Mouse (Mus musculus): ENCODE measurements around the gene Trim8. TPM values are rescaled to one million over a fixed set of nuclear protein-coding genes. Genes with fewer than 3 reads are reported as not detected.

The Trim8 gene
- polyA plus RNA-seq, 1 experiment: 4.2 TPM

DNA sequence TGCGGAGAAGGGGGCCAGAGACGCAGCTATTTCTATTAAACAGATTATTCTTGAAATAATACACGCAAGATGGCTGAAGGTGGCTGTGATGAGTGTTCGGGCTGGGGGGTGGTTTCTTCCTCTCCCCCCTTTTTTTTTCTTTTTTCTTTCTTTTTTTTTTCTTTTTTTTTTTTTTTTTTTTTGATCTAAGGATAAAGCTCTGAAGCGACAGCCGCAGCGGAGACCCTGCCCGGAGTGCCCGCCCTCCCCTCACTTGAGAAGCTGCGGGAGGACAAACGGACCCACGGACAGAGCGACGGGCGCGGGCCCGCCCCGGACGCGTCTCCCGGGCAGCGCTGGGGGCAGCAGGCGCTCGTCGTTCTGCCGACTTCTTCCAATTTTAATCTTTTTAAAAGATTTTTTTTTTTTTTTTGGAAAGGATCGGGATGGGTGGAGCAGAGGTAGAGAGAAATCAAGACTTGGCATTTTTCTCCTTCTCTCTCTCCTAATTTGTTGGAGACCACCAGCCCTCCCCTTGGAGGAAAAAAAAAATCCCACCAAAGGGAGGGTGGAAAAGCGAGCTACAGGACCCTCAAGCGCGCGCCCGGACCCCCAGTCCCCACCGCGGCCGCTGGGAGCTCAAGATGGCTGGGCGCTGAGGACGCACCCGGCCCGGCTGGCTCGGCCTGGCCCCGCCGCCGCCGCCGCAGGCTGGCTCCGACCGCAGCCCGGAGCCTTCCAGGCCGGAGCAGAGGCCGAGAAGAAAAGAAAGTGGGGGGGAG, 741 bp upstream of the Trim8 start:
- peak overlapping the region; percentile 81 for H3K4me3 ChIP-seq (replicated peaks)
- no peaks in the 10 kb centered on the region for H3K9me3 ChIP-seq (ENCODE audit: control insufficient read depth, low read length)
- peaks cover 7% of the 10 kb centered on the region for H3K36me3 ChIP-seq (ENCODE audit: control insufficient read depth)
- no peaks in the 10 kb centered on the region for H3K27me3 ChIP-seq (ENCODE audit: control insufficient read depth)
- TF ChIP-seq TAL1 (IDR thresholded peaks at IDR 0.05; ENCODE audit: low read length): no peak
- peaks cover 57% of the 10 kb centered on the region for H3K4me1 ChIP-seq (ENCODE audit: control insufficient read depth)

DNA sequence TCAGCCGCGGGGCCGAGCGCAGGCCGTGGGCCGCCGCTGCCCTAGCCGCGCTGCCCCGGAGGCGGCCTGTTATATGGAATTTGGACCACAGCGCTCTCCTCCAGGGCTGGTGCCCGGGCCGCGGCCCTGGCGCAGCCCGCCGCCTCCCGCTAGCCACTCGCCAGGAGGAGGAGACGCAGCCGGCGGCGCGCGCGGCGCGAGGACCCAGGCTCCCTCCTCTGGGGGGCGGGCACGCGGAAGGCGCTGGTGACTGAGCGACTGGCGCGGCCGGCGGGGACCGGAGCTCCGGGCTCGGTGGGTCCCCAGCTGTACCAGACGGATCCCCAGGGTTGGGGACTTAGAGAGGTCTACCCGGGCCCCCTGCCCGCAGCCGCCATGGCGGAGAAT, 560 bp downstream of the Trim8 start:
- no peak for TF ChIP-seq GATA1 (IDR thresholded peaks at IDR 0.05; ENCODE audit: low read length)
- no peak for TF ChIP-seq TAL1 (IDR thresholded peaks at IDR 0.05; ENCODE audit: low read length)
- no peaks in the 10 kb centered on the region for H3K9me3 ChIP-seq (ENCODE audit: control insufficient read depth, low read length)
- H3K27me3 ChIP-seq (ENCODE audit: control insufficient read depth): no peaks in the 10 kb centered on the region
- peak overlapping the region; percentile 81 for H3K4me3 ChIP-seq (replicated peaks)
- peaks cover 70% of the 10 kb centered on the region for H3K4me1 ChIP-seq (ENCODE audit: control insufficient read depth)
- peaks cover 20% of the 10 kb centered on the region for H3K36me3 ChIP-seq (ENCODE audit: control insufficient read depth)

DNA sequence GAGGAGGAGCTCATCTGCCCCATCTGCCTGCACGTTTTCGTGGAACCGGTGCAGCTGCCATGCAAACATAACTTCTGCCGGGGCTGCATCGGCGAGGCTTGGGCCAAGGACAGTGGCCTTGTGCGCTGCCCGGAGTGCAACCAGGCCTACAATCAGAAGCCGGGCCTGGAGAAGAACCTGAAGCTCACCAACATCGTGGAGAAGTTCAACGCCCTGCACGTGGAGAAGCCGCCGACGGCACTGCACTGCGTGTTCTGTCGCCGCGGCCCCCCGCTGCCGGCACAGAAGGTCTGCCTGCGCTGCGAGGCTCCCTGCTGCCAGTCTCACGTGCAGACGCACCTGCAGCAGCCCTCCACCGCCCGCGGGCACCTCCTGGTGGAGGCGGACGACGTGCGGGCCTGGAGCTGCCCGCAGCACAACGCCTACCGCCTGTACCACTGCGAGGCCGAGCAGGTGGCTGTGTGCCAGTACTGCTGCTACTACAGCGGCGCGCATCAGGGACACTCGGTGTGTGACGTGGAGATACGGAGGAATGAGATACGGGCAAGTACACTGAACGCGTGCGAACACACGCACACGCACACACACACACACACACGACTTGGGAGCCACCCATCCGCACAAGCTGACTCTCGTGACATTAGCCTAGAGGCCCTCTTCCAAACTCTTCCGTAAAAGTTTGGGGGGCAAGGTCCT, 1.1 kb downstream of the Trim8 start:
- Histone ChIP-seq H3K36me3 (ENCODE audit: control insufficient read depth) (peaks cover 26% of the 10 kb centered on the region), H3K4me1 (ENCODE audit: control insufficient read depth) (peaks cover 76% of the 10 kb centered on the region)

DNA sequence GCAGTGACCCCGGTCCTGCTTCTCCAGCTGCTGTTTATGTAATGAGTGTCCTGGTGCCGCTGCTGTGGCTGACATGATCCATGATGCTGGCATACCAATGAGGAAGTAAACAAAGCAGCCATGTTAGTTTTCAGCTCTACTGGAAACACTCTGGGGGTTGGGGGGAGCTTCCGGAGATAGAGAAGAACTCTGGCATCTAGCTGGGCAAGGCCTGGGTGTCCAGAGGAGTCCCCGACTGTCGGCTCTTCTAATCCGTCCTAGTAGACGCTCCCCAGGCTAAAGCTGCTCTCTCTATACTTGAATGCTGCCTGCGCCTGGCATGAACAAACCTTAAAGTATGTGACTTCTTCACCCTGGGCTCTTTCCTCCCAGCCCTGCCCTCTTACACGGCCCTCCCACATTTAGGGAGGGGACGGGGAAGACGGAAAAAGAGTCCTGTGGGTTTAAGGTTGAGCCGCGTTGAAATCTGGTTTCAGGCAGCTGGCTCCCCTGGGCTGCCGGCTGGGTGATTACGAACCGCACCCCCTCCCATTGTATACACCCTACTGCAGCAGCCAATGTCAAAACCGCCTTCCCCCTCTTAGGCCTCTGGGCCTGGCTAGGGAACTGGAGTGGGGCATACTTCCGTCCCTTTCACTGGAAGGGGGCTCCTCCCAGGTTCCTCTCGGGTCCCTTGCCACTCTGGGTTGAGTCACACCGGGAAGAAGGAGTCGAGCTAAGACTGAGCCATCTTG, 2.0 kb downstream of the Trim8 start:
- Histone ChIP-seq H3K9me3 (ENCODE audit: control insufficient read depth, low read length) (no peaks in the 10 kb centered on the region), H3K4me1 (ENCODE audit: control insufficient read depth) (peaks cover 85% of the 10 kb centered on the region), H3K4me3 (replicated peaks) (peak overlapping the region; percentile 81), H3K36me3 (ENCODE audit: control insufficient read depth) (peaks cover 35% of the 10 kb centered on the region), H3K27me3 (ENCODE audit: control insufficient read depth) (no peaks in the 10 kb centered on the region)
- TF ChIP-seq GATA1 (IDR thresholded peaks at IDR 0.05; ENCODE audit: low read length): no peak; the same call in 1 of the 2 replicates
- TF ChIP-seq TAL1 (IDR thresholded peaks at IDR 0.05; ENCODE audit: low read length): peak; percentile 57; the same call in 2 of the 3 replicates

More for the DNA sequence above, 1.1 kb downstream of the Trim8 start:
- Histone ChIP-seq H3K27me3 (ENCODE audit: control insufficient read depth) (no peaks in the 10 kb centered on the region), H3K9me3 (ENCODE audit: control insufficient read depth, low read length) (no peaks in the 10 kb centered on the region), H3K4me3 (replicated peaks) (peak overlapping the region; percentile 81)
- TF ChIP-seq GATA1 (IDR thresholded peaks at IDR 0.05; ENCODE audit: low read length) (0 out of 2 replicates have a peak, but pooled peaks have one; percentile 38), TAL1 (IDR thresholded peaks at IDR 0.05; ENCODE audit: low read length) (no peak)

DNA sequence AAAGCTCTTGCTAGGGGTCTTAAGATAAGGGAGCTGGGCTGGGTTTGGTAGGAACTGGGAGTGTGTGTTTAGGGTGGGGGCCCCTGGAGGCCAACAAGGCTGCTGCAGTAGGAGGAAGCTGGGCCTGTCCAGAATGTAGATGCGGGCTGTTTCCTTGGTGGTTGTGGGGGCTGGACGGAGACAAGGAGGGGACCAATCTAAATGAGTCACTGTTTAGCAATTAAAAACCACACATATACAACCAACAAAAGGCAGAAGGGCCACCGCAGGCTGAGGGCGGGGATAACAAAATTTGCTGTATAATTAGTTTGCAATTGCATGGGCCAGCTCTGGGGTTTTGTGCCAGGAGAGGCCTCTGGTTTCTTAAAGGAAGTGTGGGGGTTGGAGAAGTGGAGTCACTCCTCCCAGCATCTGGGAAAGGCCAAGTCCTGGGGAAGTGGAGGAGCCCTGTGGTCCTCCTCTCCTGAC, 2.6 kb downstream of the Trim8 start:
- H3K4me1 ChIP-seq (ENCODE audit: control insufficient read depth): peaks cover 88% of the 10 kb centered on the region
- H3K9me3 ChIP-seq (ENCODE audit: control insufficient read depth, low read length): no peaks in the 10 kb centered on the region
- no peaks in the 10 kb centered on the region for H3K27me3 ChIP-seq (ENCODE audit: control insufficient read depth)
- no peak for TF ChIP-seq TAL1 (IDR thresholded peaks at IDR 0.05; ENCODE audit: low read length)
- no peak for TF ChIP-seq GATA1 (IDR thresholded peaks at IDR 0.05; ENCODE audit: low read length)
- H3K36me3 ChIP-seq (ENCODE audit: control insufficient read depth): peaks cover 41% of the 10 kb centered on the region
- H3K4me3 ChIP-seq (replicated peaks): peak overlapping the region; percentile 81

DNA sequence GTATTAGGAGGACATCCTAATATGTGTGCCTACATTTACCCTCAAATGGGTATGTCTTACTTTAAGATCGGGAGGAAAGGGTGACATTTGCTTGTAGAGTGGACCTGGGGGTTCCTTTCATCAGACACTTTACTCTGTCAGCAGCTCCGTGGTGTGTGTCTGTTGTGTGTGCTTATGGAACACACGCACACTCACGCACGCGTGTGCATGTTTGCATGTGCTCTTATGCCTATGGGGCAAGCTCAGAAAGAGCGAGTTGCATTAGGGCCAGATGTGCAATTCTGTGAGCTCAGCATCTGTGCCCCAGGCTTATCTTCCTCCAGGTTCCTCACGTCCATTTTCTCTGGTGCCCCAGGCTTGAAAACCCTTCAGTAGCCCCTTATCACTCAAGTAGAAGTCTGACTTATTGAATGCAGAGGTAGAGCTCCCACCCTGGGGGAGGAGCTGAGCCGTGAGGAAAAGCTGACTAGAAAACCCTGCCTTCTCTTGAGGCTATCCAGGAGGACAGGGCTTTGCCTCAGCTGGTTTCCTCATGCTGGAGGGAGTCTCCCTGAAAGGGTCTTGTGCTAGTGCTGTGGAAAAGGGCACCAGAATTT, 3.4 kb downstream of the Trim8 start:
- peak overlapping the region; percentile 81 for H3K4me3 ChIP-seq (replicated peaks)
- H3K36me3 ChIP-seq (ENCODE audit: control insufficient read depth): peaks cover 49% of the 10 kb centered on the region
- H3K27me3 ChIP-seq (ENCODE audit: control insufficient read depth): no peaks in the 10 kb centered on the region
- H3K9me3 ChIP-seq (ENCODE audit: control insufficient read depth, low read length): no peaks in the 10 kb centered on the region
- H3K4me1 ChIP-seq (ENCODE audit: control insufficient read depth): peaks cover 90% of the 10 kb centered on the region
- TF ChIP-seq TAL1 (IDR thresholded peaks at IDR 0.05; ENCODE audit: low read length): no peak
- TF ChIP-seq GATA1 (IDR thresholded peaks at IDR 0.05; ENCODE audit: low read length): peak; percentile 35; the same call in 1 of the 2 replicates

DNA sequence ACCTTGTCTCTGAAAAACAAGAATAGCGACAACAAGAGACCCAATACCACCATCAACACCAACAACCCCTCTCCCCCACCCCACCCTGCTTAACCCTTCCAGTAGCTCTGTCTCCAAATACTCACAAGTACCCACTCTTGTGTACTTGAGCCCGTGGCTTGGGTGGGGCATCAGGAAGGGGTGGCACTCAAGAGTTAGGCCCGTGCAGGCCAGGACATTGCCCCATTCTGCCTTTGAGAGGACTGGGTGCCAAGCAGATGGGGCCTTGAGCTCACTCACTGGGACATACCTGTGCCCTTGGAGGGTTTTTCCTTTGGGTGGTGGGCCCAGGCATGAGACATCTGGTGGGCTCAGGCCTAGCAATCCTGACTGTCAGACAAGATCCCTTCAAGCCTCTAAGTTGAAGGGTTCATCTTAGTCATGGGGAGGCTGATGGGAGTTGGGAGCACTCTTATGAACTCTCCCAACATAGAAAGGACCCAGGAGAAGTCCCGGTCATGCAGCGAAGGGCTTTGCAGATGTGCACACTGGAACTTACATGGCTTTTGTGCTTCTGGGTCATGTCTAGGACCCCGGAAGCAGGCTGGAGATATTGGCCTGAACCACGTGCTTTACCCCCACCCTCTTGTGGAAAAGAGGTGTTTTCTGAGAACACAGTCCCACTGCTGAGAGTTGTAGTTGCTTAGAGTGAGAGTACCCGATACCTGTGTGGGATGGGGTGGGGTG, 4.3 kb downstream of the Trim8 start:
- TF ChIP-seq TAL1 (IDR thresholded peaks at IDR 0.05; ENCODE audit: low read length) (no peak), GATA1 (IDR thresholded peaks at IDR 0.05; ENCODE audit: low read length) (no peak)
- peaks cover 57% of the 10 kb centered on the region for H3K36me3 ChIP-seq (ENCODE audit: control insufficient read depth)
- peak overlapping the region; percentile 81 for H3K4me3 ChIP-seq (replicated peaks)

DNA sequence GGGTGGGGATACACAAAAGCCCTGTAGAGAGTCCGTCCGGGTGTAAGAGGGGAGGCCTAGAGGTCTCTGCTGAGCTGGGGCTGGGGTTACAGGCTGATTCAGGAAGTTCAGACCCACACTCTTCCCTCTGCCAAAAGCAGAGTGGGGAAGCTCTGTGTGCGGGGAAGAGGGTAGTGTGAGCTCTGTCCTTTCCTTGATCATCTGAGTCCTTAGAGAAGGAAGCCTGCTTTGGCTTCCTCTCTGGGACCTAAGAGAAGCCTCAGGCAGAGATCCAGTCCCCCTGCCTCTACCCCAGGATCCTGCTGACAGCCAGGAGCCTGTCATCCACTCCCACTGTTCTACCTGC, 4.8 kb downstream of the Trim8 start:
- H3K36me3 ChIP-seq (ENCODE audit: control insufficient read depth): peaks cover 61% of the 10 kb centered on the region
- TF ChIP-seq GATA1 (IDR thresholded peaks at IDR 0.05; ENCODE audit: low read length) (no peak), TAL1 (IDR thresholded peaks at IDR 0.05; ENCODE audit: low read length) (no peak)
- H3K27me3 ChIP-seq (ENCODE audit: control insufficient read depth): no peaks in the 10 kb centered on the region
- peaks cover 94% of the 10 kb centered on the region for H3K4me1 ChIP-seq (ENCODE audit: control insufficient read depth)
- no peak overlapping the region for H3K4me3 ChIP-seq (replicated peaks)
- no peaks in the 10 kb centered on the region for H3K9me3 ChIP-seq (ENCODE audit: control insufficient read depth, low read length)

More for the DNA sequence above, 4.3 kb downstream of the Trim8 start:
- Histone ChIP-seq H3K4me1 (ENCODE audit: control insufficient read depth) (peaks cover 94% of the 10 kb centered on the region), H3K9me3 (ENCODE audit: control insufficient read depth, low read length) (no peaks in the 10 kb centered on the region), H3K27me3 (ENCODE audit: control insufficient read depth) (no peaks in the 10 kb centered on the region)

Data from erythroblast, embryonic 14.5 days (primary cell).